Mouse (Mus musculus) heart, adult 8-10 months (tissue): ENCODE results near the gene Cpa1. TPM values are rescaled to one million over a fixed set of nuclear protein-coding genes. Genes with fewer than 3 reads are reported as not detected.

Experiments used
- DNase-seq: peaks from one replicate; pipeline ENCODE4 v3.0.0; 2022; ENCODE audit warnings: low spot score
- total RNA-seq, 4 experiments: library from RNA; stranded (reverse); gene quantifications; 2 replicates each; pipeline ENCODE4 v1.2.4; 2022

Cpa1 gene
- total RNA-seq, 4 experiments from 2014 or later, result 0.19 to 0.20 TPM; not detected in 2

DNA sequence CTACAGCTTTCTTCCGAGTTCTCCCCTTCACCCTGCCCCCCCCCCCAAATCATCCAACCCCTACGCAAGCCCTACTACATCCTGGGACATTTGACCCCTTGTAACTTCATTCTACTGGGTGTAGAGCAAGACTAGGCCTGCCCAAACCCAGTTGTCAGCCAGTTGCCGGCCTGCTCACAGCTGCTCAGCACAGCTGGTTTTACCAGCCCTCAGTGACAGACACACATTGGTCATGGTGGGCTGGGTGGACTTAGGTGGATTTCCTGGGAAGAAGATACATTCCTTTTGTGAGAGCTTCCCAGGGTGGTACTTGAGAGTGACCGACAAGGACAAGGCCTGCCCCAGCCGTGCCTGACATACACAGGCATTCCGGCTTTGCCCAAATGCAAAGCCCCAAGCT is 18.0 kb upstream of the Cpa1 start:
- no peak for DNase-seq

DNA sequence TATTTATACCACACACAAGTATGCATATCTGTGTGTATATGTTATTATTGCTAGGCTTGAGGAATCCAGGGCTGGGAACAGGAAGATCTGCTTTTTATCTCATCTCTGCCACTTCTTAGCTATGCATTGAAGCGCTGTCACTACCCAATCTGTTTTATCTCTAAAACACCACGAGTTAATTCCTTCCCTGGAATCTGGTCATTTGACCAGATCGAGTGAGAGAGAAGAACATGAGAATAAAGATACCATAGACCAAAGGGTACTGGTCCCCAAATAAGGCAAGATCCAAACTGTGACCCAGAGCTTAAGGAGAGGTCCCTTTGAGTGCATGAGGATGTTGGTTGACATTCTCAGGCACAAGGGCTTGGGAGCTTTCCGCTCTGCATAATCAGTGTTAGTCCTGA is 17.0 kb upstream of the Cpa1 start:
- no peak for DNase-seq

DNA sequence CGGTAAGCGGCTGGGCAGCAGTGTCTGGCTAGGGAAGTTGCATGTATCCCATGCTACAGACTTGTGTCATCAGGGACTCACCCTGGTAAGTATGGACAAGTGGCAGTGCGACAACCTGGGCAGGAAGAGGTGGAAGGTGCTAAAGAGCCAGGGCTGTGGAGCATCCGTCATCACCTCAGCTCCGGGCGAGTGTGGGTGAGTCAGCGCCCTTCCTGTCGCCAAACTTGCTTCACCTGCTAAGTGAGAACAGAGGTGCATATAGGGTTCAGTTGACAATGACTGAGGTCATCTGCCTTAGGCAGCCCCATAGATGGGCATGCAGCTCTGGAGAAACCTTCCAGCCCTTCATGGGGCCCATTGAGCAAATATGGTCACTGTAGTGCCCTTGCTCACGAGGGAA is 14.3 kb upstream of the Cpa1 start:
- no peak for DNase-seq

DNA sequence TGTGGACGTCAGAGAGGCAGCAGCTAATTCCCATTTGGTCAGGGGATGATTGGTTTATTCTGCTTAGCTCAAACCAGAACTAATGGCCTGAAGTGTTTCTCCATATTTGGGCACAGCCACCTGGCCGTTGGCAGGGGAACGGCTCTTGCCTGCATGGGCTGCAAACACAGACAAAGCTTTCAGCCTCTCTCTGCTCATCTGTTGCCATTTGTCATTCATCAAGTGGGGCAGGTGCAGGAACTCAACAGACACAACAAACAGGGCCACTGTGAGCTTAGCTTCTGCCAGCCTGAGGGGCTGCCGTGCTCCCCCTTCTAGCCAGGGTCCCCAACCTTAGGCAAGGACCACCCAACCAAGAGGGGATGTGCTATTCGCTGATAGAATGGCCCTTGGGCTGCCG is 10.9 kb upstream of the Cpa1 start:
- no peak for DNase-seq

DNA sequence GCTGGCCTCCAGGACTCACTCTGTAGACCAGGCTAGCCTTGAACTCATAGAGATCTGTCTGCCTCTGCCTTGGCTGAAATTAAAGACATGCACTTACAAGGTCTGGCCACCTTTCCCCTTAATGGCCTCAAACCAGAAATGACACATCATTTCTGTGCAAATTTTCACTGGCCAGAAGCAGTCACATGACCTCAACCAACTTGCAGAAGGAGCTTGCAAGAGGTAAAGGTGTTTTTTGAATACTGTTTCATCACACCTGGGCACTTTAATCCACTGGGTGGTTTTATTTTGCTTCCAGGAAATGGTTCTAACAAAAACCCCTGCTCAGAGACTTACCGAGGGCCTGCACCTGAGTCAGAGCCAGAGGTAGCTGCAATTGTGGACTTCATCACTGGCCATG is 9.0 kb upstream of the Cpa1 start:
- no peak for DNase-seq

GRCm38 (mm10) chr6:30635361-30635862 is 3.6 kb upstream of the Cpa1 start:
- no peak for DNase-seq

GRCm38 (mm10) chr6:30636186-30636842 is 2.7 kb upstream of the Cpa1 start:
- DNase-seq, result no peak

GRCm38 (mm10) chr6:30643694-30644460 is 4.9 kb downstream of the Cpa1 start:
- DNase-seq, result no peak

- no peak for DNase-seq
These were observed 5.4 kb downstream of the Cpa1 start for GRCm38 (mm10) chr6:30644462-30644861.

- no peak for DNase-seq
These were observed 6.4 kb downstream of the Cpa1 start for GRCm38 (mm10) chr6:30645379-30645778.

DNA sequence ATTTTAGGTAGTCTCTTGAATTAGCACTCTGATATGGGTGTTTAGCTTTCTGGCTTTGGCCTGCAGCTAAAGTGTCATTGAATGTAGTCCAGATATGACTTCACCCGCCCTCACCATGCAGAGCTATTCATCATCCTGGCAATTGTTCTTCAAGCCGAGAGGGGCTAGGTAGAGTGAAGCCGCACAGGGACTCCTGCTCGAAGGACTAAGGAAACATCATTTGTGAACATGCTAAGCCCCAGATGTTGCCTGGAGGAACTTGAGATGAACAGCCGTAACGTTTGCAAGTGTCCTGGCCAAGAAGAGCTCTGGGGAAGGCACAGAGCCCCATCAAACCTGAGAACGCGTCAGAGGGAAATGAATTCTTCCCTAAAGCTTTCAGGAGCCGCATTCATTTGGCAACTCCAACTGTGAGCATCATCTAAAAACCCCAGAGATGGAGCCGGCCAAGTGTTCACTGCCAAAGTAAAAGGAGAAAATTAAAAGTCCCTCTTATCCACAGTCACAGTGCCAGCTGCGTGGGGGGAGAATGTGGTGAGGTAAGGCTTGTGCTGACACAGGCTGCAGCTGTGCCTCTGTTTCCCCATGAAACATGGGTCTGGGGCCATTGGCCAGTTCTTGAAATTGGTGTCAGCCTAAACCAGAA is 10.8 kb downstream of the Cpa1 start:
- no peak for DNase-seq

- no peak for DNase-seq
These were observed 13.6 kb downstream of the Cpa1 start for GRCm38 (mm10) chr6:30652425-30653188.

DNA sequence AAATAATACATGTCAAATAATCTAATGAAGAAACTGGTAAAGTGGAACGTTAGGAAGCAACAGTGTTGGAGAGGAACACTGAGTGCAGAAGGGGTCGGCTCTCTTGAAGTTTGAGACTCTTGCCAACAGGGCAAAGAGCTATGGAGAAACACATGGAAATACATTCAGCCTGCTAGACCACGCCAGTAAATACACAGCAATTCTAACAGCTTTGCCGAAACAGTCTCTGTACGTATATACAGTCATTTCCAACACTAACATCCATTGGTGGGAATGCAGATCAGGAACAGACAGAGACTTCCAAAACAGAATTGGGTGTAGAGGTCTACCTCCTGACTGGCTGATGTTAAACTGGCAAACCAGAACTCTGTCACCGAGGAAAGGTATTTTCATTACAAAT is 14.5 kb downstream of the Cpa1 start:
- no peak for DNase-seq

DNA sequence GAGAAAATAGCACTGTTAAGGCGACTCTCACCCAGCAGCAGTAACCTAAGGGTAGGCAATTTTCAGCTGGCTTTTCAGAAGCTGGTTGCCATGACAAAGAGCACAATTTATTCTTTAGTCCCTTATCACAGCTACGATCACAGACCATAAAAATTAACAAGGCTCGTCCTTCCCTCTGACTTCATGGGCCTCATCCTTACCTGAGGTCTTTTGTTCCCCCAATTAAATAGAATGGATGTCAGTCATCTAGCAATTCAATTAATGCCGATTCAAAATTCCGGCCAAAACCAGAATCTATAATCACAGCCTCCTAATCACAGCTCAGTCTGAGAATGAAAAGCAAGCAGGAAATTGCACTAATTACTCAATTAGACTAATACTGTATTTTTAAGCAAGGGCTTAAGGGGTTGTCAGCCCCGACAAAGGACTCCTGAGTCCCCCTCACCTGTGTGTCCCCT is 15.4 kb downstream of the Cpa1 start:
- no peak for DNase-seq

DNA sequence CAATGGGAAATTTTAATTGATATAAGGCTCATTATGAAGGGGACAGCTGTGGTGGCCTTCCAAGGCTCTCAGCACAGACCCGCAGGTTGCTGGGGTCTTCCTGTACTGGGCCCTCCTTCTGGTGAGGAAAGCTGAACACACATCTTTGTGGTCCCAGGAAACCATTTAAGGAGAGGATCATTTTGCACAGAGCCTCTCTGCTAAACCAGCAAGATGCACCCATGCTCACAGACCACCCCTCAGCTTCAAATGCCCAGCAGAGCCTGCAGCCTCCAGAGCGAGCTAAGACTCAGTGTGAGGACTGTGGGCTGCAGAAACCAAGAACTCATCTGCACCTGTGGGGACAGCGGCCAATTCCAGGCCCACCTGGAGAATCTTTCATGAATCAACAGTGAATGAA is 15.9 kb downstream of the Cpa1 start:
- DNase-seq, result no peak

- DNase-seq, result no peak
These were observed 18.3 kb downstream of the Cpa1 start for GRCm38 (mm10) chr6:30657279-30657678.

GRCm38 (mm10) chr6:30658619-30659018 is 19.6 kb downstream of the Cpa1 start:
- DNase-seq, result no peak

DNA sequence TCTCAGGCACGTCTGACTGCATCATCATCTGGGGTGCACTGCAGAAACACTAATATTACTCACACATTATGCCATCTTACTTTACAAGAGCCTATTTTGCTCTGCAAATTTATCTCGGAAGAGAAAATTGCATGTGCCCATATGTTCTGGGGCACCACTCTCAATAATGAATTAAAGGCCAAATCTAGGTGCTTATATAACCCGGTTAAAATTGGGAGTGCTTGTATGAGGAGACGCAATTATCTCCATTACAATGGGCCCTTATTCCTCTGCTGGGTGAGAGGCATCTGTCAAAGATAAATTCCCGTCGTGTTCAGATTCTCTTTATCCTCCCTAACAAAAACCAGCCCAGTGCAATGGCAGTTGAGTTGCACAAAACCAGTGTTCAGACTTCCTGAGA is 25.8 kb downstream of the Cpa1 start:
- no peak for DNase-seq

DNA sequence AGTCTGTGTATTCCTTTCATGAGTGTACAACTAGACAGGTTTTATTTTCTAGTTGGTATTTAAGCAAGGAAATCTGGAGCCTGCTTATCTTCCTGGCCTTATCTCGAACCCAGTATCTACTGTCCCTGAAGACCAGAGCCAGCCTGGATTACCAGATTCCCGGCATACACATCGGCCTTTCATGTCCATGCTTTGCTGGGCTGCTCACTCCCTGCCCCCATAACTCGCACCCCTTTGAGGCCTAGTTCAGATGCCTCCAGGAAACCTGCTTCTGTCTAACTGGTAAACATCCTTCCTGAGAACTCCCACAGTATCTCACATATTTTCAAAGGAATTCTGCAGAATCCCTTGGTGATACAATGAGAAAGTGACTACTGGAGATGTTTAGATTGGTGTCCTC is 26.3 kb downstream of the Cpa1 start:
- no peak for DNase-seq

- DNase-seq, result no peak
These were observed 27.0 kb downstream of the Cpa1 start for GRCm38 (mm10) chr6:30666043-30666442.

DNA sequence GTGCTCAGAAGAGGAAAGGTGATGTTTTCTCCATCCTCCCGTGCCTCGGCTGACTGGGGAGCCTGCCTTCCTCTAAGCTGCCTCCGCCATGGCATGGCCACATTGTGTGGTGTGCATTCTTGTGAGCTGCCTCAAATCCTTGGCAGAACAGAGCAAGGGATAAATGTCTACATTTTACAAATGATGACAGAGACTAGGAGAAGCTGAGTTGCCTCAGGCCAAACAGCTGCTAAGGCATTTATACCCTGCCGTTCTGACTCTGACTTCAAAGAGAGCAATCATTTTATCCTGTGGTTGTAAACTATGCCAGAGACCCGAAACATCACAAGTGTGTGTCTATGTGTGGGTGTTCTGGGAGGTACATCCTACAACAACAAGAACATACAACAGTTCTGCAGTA is 28.6 kb downstream of the Cpa1 start:
- DNase-seq, result no peak

DNA sequence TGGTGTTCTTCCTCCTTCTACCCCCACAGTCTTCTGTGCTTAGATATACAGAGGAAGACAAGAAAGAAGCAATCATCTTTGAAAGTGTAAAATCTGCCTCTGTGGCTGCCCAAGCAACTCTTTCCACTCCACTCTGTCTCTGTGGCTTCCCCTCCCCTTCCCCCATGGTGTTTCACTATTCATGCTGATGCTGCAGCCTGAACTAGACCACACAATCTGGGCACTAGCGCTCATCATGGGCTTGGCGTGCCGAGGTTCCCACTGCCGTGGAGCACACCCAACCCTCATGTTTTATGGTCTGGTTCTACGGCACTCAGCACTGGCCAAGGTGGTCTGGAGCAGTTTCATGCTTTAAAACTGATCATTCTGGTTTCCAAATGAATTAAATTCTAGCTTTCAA is 32.7 kb downstream of the Cpa1 start:
- DNase-seq, result no peak
